Mouse (Mus musculus) lung, postnatal 0 days (tissue): ENCODE results near the gene Cct8l1.

Experiments used
- CTCF ChIP-seq: IDR thresholded peaks from 2 replicates; pipeline ENCODE4 v1.5.1; 2016; ENCODE audit warnings: antibody characterized with exemption, mild to moderate bottlenecking
- EP300 ChIP-seq: IDR thresholded peaks from 2 replicates; pipeline ENCODE4 v1.6.1; 2016; ENCODE audit warnings: antibody characterized with exemption, mild to moderate bottlenecking, control low read depth

DNA sequence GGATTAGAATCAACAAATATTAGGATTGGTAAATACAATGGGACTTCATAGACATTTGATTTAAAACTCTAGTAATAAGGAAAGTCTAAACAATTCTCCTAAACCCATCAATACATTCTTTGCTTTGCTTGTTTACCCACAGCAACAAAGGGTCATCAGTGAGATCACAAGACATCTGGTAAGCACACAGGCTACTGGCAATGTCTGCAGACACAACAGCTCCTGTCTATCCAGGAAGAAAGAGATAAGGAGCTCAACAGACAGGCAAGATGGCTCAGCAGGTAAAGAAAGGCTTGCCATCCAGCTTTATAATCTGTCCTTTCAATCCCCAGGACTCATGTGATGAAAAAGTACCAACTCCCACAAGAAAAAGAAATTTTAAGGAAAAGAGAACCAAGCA lies 37.0 kb upstream of the Cct8l1 start:
- TF ChIP-seq CTCF (no peak), EP300 (no peak)
